Mouse (Mus musculus) spleen, adult 2 months (tissue): ENCODE measurements around the gene Fam196b.

Experiments
- CTCF ChIP-seq: fragments of 200-500 bp; IDR thresholded peaks from 2 replicates; pipeline ENCODE4 v1.5.1; 2011; ENCODE audit warnings: mild to moderate bottlenecking, inconsistent platforms; ENCODE audit not compliant: insufficient read depth, insufficient read length, insufficient replicate concordance; ENCODE audit errors: extremely low read depth
- POLR2A ChIP-seq: fragments of 200-500 bp; IDR thresholded peaks from 2 replicates; pipeline ENCODE4 v1.6.1; 2011; ENCODE audit warnings: low read depth, low read length, inconsistent platforms

DNA sequence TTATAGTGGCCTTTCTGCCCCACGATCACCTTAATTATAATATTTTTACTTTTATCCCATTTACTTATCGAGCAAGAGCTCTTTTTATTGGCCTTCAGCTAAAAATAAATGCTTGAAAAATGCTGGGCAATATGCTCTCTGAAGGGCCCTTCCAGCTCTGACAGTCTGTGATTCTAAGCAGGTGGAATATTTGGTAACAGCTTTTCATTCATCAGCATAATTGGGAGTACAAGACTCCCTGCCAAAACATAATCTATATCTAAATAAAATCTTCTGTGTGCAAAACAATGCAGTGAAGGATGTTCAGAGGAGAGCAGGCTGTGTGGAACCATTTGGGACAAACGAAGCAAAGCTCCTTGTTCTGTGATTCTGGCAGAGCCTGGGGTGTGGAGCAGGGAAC lies 23.3 kb upstream of the Fam196b start:
- TF ChIP-seq CTCF (no peak), POLR2A (no peak)
